Mouse (Mus musculus) brain, embryonic 14.5 days (tissue): ENCODE results near the gene Gad1.

Source experiments
- CTCF ChIP-seq: fragments of 200-500 bp; IDR thresholded peaks from 2 replicates; pipeline ENCODE4 v1.5.1; 2012; ENCODE audit warnings: inconsistent platforms, mild to moderate bottlenecking, moderate library complexity, borderline replicate concordance; ENCODE audit not compliant: insufficient read depth, insufficient read length; ENCODE audit errors: extremely low read depth
- POLR2A ChIP-seq: fragments of 200-500 bp; IDR thresholded peaks from 2 replicates; pipeline ENCODE4 v1.6.1; 2012; ENCODE audit warnings: mild to moderate bottlenecking, inconsistent platforms, borderline replicate concordance; ENCODE audit not compliant: poor library complexity, insufficient read depth, insufficient read length, severe bottlenecking; ENCODE audit errors: extremely low read depth

- TF ChIP-seq CTCF (no peak), POLR2A (no peak)
Observed at GRCm38 (mm10) chr2:70616076-70616475, 63.2 kb downstream of the Gad1 start.
